Mouse (Mus musculus): ENCODE results near the gene Prpsap1. TPM values are rescaled to one million over a fixed set of nuclear protein-coding genes. Genes with fewer than 3 reads are reported as not detected.
A peak's percentile ranks its signal among the peaks of the same experiment; 100 is the strongest.
"Not testable (repeated sequence)": the region's sequence is repeated elsewhere in the genome, so short reads cannot be mapped to it uniquely, and the experiment has no call there.

Prpsap1 gene
- total RNA-seq, 2 experiments from 2014 or later: 30.9 to 34.6 TPM

- intact Hi-C loops (cut with DNase I): no loop called here
- peak; percentile 40 to 41 for DNase-seq
Measured at GRCm38 (mm10) chr11:116518482-116518881, 24.5 kb upstream of the Prpsap1 start.

- no peak for DNase-seq
- intact Hi-C loops (cut with DNase I): no loop called here
Measured at GRCm38 (mm10) chr11:116515330-116516020, 21.5 kb upstream of the Prpsap1 start.

- no peak for DNase-seq
- intact Hi-C loops (cut with DNase I): no loop called here
Measured at GRCm38 (mm10) chr11:116513531-116514038, 19.6 kb upstream of the Prpsap1 start.

GRCm38 (mm10) chr11:116512987-116513386, 19.0 kb upstream of the Prpsap1 start:
- DNase-seq: no peak
- intact Hi-C loops (cut with DNase I): no loop called here

GRCm38 (mm10) chr11:116512154-116512553, 18.2 kb upstream of the Prpsap1 start:
- intact Hi-C loops (cut with DNase I): no loop called here

GRCm38 (mm10) chr11:116511301-116511868, 17.4 kb upstream of the Prpsap1 start:
- DNase-seq: no peak
- intact Hi-C loops (cut with DNase I): no loop called here

More at GRCm38 (mm10) chr11:116512154-116512553, 18.2 kb upstream of the Prpsap1 start:
- DNase-seq: no peak

GRCm38 (mm10) chr11:116508689-116509088, 14.7 kb upstream of the Prpsap1 start:
- DNase-seq: no peak
- intact Hi-C loops (cut with DNase I): no loop called here

GRCm38 (mm10) chr11:116506151-116506875, 12.3 kb upstream of the Prpsap1 start:
- DNase-seq: no peak
- intact Hi-C loops (cut with DNase I): no loop called here

- intact Hi-C loops (cut with DNase I): no loop called here
- DNase-seq: no peak
Measured at GRCm38 (mm10) chr11:116505573-116505972, 11.6 kb upstream of the Prpsap1 start.

- DNase-seq: no peak
- intact Hi-C loops (cut with DNase I): loop anchor here (5.0 kb wide), 1 partner anchor 88 kb away; no protein-coding TSS in a partner anchor
Measured at GRCm38 (mm10) chr11:116504516-116504915, 10.5 kb upstream of the Prpsap1 start.

GRCm38 (mm10) chr11:116501005-116501746, 7.2 kb upstream of the Prpsap1 start:
- intact Hi-C loops (cut with DNase I): loop anchor here (1.0 to 5.0 kb wide), 3 partner anchors 33 to 128 kb away; no protein-coding TSS in a partner anchor

GRCm38 (mm10) chr11:116499018-116499417, 5.0 kb upstream of the Prpsap1 start:
- DNase-seq: no peak
- intact Hi-C loops (cut with DNase I): no loop called here

More at GRCm38 (mm10) chr11:116501005-116501746, 7.2 kb upstream of the Prpsap1 start:
- peak; percentile 39 to 50 for DNase-seq

GRCm38 (mm10) chr11:116498596-116498995, 4.6 kb upstream of the Prpsap1 start:
- no peak for DNase-seq
- intact Hi-C loops (cut with DNase I): no loop called here

GRCm38 (mm10) chr11:116497313-116497712, 3.3 kb upstream of the Prpsap1 start:
- DNase-seq: no peak
- intact Hi-C loops (cut with DNase I): no loop called here

GRCm38 (mm10) chr11:116494474-116495174, 622 bp upstream of the Prpsap1 start:
- peak; percentile 72 to 75 for DNase-seq
- intact Hi-C loops (cut with DNase I): no loop called here

- DNase-seq: no peak
- intact Hi-C loops (cut with DNase I): no loop called here
Measured at GRCm38 (mm10) chr11:116493191-116493590, 811 bp downstream of the Prpsap1 start.

GRCm38 (mm10) chr11:116492507-116492906, 1.5 kb downstream of the Prpsap1 start:
- intact Hi-C loops (cut with DNase I); DNase-seq: not testable (repeated sequence)

GRCm38 (mm10) chr11:116491338-116491737, 2.7 kb downstream of the Prpsap1 start:
- DNase-seq: no peak
- intact Hi-C loops (cut with DNase I): no loop called here

- intact Hi-C loops (cut with DNase I): no loop called here
Measured at GRCm38 (mm10) chr11:116490232-116491107, 3.5 kb downstream of the Prpsap1 start.

More at GRCm38 (mm10) chr11:116490232-116491107, 3.5 kb downstream of the Prpsap1 start:
- peak; percentile 89 to 96 for DNase-seq
